Mouse (Mus musculus) cerebellum, postnatal 4 days (tissue): ENCODE measurements around the gene Stk39.

Experiments
- DNase-seq, 2 experiments: peaks; one replicate each; pipeline ENCODE4 v3.0.0; 2022; ENCODE audit warnings: low spot score in 2 of 2, mixed read lengths in 1 of 2

Stk39 gene

DNA sequence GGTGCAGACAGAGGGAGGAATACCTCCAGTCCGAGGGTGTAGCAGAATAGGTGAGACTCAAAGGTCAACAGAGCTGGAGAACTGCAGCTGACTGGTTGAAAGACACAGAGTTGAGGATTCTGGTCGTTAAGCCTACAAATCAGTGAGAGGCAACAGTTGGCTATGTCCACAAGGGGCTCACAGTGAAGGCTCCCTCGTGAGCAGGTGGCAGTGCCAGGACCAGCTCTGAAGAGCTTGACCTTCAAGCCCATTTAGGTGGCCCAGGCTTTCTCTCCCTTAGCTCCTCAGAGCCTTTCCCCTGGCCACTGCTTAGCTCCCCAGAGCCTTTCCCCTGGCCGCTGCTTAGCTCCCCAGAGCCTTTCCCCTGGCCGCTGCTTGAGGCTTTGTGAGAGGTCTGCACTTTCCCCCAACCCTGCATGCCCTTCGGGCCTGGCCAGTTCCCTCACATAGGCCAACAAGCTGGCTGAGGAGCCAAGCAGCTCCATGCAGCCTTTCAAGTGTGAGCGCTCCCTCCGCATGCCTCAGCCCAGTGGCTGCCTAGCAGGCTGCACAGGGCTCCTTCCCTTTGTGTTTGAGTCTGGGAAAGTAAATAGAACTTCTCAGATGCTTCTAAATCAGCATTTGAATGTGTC lies 125.3 kb downstream of the Stk39 start:
- DNase-seq = no peak

GRCm38 (mm10) chr2:68345269-68345668 lies 126.8 kb downstream of the Stk39 start:
- DNase-seq = no peak

GRCm38 (mm10) chr2:68343751-68344150 lies 128.3 kb downstream of the Stk39 start:
- DNase-seq = no peak

GRCm38 (mm10) chr2:68342122-68342646 lies 129.9 kb downstream of the Stk39 start:
- DNase-seq = no peak

- DNase-seq = no peak
Observed at GRCm38 (mm10) chr2:68336913-68337312, 135.2 kb downstream of the Stk39 start.

DNA sequence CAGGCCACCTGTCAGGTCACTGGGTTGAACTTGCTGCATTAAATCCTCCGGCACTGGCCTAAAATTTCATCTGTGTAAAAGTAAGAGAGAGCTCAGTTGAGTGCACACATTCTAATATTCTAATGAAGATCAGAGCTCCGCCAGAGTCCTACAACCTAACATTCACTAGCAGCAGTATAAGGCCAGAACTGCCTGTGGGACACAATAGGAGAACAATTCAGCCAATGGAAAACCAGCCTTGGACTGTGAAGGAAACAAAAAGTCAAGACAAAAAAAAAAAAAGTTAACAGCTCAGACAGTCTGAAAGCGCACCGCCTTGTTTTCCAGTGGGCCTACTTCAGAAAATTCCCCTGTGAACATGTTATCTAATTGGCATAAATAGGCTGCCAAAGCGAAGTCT lies 137.1 kb downstream of the Stk39 start:
- no peak for DNase-seq

DNA sequence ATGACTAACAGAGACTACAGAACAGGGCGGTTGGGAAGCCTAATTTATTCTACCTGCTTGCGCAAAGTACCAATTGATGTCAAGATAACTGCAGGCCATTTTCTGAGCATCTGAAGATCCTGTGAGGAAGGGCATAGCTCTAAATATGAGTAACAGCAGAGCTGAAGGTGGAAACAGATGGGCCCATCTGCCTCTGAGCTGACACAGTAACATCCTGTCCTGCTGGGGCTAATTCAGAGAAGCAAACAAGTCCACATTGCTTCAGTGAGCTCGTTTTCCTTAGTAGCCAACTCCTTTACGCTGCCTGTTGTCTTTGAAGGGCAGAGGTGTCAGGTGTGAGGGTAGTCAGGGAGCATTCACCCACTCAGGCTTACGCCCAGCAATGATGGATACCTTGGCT lies 146.8 kb downstream of the Stk39 start:
- DNase-seq = no peak

DNA sequence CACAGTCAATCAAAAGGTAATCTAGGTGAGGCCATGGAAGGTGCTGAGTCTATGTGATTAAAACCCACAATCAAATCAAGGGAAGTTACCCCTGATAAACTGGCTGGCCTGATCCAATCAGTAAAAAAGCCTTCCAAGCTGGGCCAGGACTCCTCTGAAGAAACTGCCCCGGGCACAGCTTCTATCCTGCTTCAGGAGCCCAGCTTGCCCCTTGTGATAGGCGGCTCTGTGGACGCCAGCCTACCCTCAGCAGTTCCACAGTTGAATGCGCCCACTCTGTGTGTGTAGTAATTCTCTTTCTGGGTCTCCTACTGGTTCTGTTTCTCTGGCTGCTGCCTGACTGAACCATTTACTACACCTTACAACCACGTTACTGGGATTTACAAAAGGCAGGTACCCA lies 150.8 kb downstream of the Stk39 start:
- no peak for DNase-seq

GRCm38 (mm10) chr2:68320670-68321069 lies 151.4 kb downstream of the Stk39 start:
- no peak for DNase-seq

GRCm38 (mm10) chr2:68318452-68318851 lies 153.6 kb downstream of the Stk39 start:
- no peak for DNase-seq

- no peak for DNase-seq
Observed at GRCm38 (mm10) chr2:68317895-68318294, 154.2 kb downstream of the Stk39 start.

GRCm38 (mm10) chr2:68317452-68317851 lies 154.6 kb downstream of the Stk39 start:
- no peak for DNase-seq

DNA sequence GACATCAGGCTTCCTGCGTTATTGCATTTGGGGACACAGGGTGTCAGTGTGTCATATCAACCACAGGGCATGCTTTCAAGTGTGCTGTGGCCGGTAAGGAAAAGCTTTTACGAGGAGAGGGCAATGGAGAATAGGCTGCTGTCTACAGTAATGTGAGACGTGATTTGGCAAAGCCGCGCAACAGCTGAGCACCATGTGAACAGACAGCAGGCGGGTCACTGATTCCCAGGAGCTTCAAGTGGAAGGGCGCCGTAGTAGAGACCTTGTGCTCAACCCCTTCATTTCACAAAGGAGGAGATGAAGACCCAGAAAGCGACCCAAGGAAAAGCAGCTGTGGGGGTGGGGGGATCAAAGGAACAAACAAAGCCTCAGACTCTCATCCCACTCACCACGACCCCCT lies 156.8 kb downstream of the Stk39 start:
- no peak for DNase-seq

GRCm38 (mm10) chr2:68310121-68310520 lies 161.9 kb downstream of the Stk39 start:
- DNase-seq = peak in 1 of 2 experiments; percentile 32

DNA sequence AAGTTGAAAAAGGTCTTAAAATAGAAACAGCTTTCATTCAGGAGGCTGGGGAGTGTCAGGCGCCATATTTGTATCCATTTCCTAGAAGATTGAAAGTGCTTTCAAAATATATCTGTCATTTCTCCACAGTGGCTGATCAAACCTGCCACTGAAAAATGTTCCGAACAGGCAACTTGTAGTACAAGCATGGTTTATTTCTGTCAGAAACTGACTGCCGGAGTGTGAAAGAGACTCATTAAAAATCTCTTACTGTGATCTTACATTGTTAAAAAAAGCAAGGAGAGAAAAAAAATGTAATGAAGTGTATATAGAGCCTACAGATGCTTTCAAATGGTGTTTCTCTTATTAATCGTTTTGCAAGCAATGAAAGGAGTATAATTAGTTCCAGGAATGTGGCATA lies 165.5 kb downstream of the Stk39 start:
- DNase-seq = no peak

DNA sequence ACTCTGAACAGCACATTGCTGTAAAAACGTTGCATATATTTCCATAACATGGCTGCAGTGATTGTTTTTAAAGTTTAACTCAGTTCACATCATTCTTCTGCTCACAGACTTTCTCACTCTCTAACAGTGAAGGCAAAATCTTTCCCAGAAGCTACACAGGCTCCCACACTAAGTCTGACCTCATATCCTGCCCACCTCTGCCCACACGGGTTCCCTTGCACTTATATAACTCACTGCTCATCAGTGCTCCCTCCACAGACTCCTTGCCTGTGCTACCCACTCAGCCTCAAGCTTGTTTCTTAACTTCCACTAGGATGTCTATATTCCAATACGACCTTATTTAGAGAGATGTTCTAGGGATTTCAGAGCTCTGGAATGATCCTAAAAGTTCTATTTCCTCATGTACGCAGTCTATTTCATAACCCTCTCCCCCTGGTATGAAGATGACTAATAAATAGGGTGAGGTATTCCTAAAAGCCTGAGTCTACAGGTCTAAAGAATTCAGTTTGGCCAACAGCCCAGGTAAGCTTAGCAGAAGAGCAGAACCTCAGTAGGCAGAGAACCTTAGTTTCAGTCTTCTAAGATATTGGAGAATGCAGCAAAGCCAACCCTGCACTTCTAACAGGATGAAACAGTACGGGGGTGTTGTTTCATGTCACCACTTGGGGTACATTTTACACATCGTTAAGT lies 167.2 kb downstream of the Stk39 start:
- no peak for DNase-seq

DNA sequence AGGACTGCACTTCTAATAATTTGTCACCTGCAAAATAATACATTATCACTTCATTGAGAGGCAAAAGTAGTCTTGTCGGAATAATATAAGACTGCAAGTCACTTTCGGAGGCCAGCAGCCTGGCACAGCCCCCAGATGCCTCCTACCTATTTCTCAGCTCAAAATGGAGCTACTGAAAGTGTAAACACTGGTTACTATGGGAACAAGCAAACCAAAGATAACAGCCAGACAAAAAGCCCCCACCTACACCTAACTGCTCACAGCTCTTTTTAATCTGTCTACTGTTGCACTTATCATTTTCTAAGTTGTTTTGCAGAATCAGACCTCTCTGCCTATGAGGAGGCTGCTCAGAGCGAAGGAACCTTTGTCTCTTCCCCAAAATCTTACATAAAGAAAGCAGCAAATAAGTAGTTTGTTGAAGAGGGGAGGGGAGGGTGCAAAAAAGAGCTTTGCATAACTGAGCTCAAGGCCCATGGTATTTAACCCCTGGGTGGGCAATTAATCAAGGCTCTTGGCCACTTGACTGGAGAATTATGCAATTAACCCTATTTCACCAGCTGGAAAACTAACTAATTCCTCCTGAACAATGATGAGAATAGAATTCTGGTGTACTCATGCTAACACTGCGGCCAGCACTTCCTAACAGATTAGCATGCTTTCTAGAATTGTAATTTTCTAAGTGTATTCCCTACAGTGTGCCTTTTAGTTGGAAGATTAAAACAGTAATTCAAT lies 170.1 kb downstream of the Stk39 start:
- no peak for DNase-seq

DNA sequence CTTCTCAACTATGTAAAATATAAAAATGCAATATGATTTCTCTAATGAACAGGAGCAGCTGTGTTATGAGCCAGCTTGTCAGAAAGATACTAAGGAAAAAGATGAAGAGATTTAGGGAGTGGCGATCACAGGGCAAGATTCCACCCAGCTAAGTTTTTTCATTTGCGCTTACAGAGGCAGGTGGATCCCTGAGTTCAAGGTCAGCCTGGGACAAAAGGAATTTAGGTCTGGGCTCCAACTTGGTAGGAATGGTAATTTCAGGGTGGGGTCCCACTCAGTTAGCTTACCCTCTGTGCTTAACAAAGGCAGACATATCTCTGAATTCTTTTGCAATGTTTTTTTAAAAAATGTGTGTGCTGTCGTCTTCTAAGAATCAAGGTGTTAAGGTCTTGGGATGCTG lies 173.7 kb downstream of the Stk39 start:
- no peak for DNase-seq

- no peak for DNase-seq
Observed at GRCm38 (mm10) chr2:68297955-68298354, 174.1 kb downstream of the Stk39 start.

- DNase-seq = no peak
Observed at GRCm38 (mm10) chr2:68296743-68297142, 175.3 kb downstream of the Stk39 start.

DNA sequence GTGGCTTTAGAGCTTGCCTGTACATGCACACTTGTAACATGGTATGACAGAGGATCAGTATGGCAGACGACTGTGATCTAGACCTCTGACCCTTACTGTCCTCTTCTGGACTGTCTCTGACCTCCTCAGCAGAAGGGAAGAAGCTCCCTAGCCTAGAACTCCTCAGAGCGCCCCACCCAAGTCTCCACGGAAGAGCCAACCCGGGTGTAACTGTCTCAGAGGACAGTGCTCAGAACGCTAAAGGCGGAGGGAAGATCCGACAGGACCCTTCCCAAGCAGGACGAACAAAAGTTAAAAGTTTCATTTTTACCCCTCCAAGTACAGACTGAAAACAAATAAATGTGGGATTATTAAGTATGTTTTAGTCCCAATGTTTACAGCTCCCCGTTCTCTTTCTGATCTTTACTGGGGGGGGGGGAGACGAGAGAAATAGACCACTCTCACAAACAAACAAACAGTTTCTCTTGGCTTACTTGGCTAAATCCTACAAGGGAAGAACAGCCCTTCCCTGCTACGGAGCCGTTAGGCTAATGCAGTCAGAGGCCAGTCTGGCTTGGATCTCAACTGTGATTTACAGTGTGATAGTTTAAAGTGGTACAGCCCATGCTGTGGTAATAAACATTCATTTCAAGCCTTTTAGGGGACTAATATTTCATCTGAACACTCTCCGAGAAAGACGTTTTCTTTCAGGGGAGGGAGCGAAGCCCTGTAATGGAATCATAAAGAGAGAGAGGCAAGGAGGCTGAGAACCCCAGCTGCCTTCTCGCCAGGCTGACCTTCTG lies 179.3 kb downstream of the Stk39 start:
- DNase-seq = no peak

DNA sequence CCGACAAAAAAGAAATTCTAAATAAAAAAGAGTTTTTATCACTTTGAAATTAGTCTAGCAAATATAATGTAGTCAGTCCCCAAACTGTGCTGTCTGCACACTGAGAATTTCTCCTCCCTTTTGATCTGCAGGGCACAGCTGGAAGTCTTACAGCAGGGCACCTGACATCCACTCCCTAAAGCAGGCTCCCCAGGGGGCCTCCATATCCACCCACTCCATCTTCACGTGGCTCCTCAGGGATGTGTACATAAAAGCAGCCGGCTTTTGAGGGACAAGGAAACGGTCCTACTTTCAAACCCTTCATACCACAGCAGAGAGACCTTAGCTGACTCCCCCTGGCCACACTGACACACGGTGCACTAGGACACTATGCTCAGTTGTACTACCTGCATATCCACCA lies 180.2 kb downstream of the Stk39 start:
- DNase-seq = no peak
